Mouse (Mus musculus): ENCODE data around the gene Rgs21. TPM values are rescaled to one million over a fixed set of nuclear protein-coding genes. Genes with fewer than 3 reads are reported as not detected.

Rgs21 gene
- polyA plus RNA-seq, 1 experiment from 2014 or later, result 0.12 TPM

- Histone ChIP-seq H3K27me3 (ENCODE audit: control insufficient read depth, insufficient read depth, low read length) (no peaks in the 10 kb centered on the region), H3K27ac (ENCODE audit: low read length) (no peak overlapping the region), H3K4me2 (ENCODE audit: low read depth, low read length) (no peak overlapping the region), H3K4me1 (ENCODE audit: control insufficient read depth, insufficient read depth, low read length) (no peaks in the 10 kb centered on the region), H3K9ac (ENCODE audit: low read length) (no peak overlapping the region), H3K9me3 (replicated peaks; ENCODE audit: control insufficient read depth, low read length) (no peaks in the 10 kb centered on the region; the same call in 1 of the 2 replicates), H3K4me3 (ENCODE audit: low read length) (no peak overlapping the region), H3K36me3 (ENCODE audit: control insufficient read depth, insufficient read depth) (no peaks in the 10 kb centered on the region)
- WGBS, result 58% methylated on average over 5 of the region's 5 CpGs
- ATAC-seq (replicated peaks; ENCODE audit: extremely low read depth, insufficient read depth, low FRiP score), result no peak
These were observed 49.5 kb downstream of the Rgs21 start for GRCm38 (mm10) chr1:144517878-144518426.

- WGBS, result 34% methylated on average over 1 of the region's 1 CpGs
These were observed 65.2 kb downstream of the Rgs21 start for GRCm38 (mm10) chr1:144502241-144502640.

GRCm38 (mm10) chr1:144500423-144500822 is 67.0 kb downstream of the Rgs21 start:
- ATAC-seq (replicated peaks; ENCODE audit: extremely low read depth, insufficient read depth, low FRiP score), result no peak
- H3K27me3 ChIP-seq (ENCODE audit: control insufficient read depth, insufficient read depth, low read length), result no peaks in the 10 kb centered on the region
- 73% methylated on average over 4 of the region's 4 CpGs for WGBS
- H3K36me3 ChIP-seq (ENCODE audit: control insufficient read depth, insufficient read depth), result no peaks in the 10 kb centered on the region
- peaks cover 2% of the 10 kb centered on the region; the same call in 1 of the 2 replicates for H3K4me1 ChIP-seq (ENCODE audit: control insufficient read depth, insufficient read depth, low read length)
- no peak overlapping the region for H3K4me3 ChIP-seq (ENCODE audit: low read length)
- H3K9ac ChIP-seq (ENCODE audit: low read length), result no peak overlapping the region
- H3K9me3 ChIP-seq (replicated peaks; ENCODE audit: control insufficient read depth, low read length), result no peaks in the 10 kb centered on the region
- no peak overlapping the region for H3K27ac ChIP-seq (ENCODE audit: low read length)
- no peak overlapping the region for H3K4me2 ChIP-seq (ENCODE audit: low read depth, low read length)

More at GRCm38 (mm10) chr1:144502241-144502640, 65.2 kb downstream of the Rgs21 start:
- H3K36me3 ChIP-seq (ENCODE audit: control insufficient read depth, insufficient read depth), result no peaks in the 10 kb centered on the region
- H3K4me2 ChIP-seq (ENCODE audit: low read depth, low read length), result no peak overlapping the region
- no peak overlapping the region for H3K4me3 ChIP-seq (ENCODE audit: low read length)
- no peak overlapping the region for H3K9ac ChIP-seq (ENCODE audit: low read length)
- ATAC-seq (replicated peaks; ENCODE audit: extremely low read depth, insufficient read depth, low FRiP score), result no peak
- H3K27ac ChIP-seq (ENCODE audit: low read length), result no peak overlapping the region
- H3K9me3 ChIP-seq (replicated peaks; ENCODE audit: control insufficient read depth, low read length), result no peaks in the 10 kb centered on the region
- H3K4me1 ChIP-seq (ENCODE audit: control insufficient read depth, insufficient read depth, low read length), result peaks cover 2% of the 10 kb centered on the region; the same call in 1 of the 2 replicates
- H3K27me3 ChIP-seq (ENCODE audit: control insufficient read depth, insufficient read depth, low read length), result no peaks in the 10 kb centered on the region

GRCm38 (mm10) chr1:144499719-144500118 is 67.7 kb downstream of the Rgs21 start:
- no peak overlapping the region for H3K27ac ChIP-seq (ENCODE audit: low read length)
- H3K27me3 ChIP-seq (ENCODE audit: control insufficient read depth, insufficient read depth, low read length), result no peaks in the 10 kb centered on the region
- no peak overlapping the region for H3K4me3 ChIP-seq (ENCODE audit: low read length)
- H3K9ac ChIP-seq (ENCODE audit: low read length), result no peak overlapping the region
- no peak for ATAC-seq (replicated peaks; ENCODE audit: extremely low read depth, insufficient read depth, low FRiP score)
- no peaks in the 10 kb centered on the region for H3K9me3 ChIP-seq (replicated peaks; ENCODE audit: control insufficient read depth, low read length)
- H3K36me3 ChIP-seq (ENCODE audit: control insufficient read depth, insufficient read depth), result no peaks in the 10 kb centered on the region
- 51% methylated on average over 1 of the region's 1 CpGs for WGBS
- no peak overlapping the region for H3K4me2 ChIP-seq (ENCODE audit: low read depth, low read length)
- H3K4me1 ChIP-seq (ENCODE audit: control insufficient read depth, insufficient read depth, low read length), result peaks cover 2% of the 10 kb centered on the region; the same call in 1 of the 2 replicates

- Histone ChIP-seq H3K9me3 (replicated peaks; ENCODE audit: control insufficient read depth, low read length) (no peaks in the 10 kb centered on the region), H3K4me2 (ENCODE audit: low read depth, low read length) (no peak overlapping the region), H3K4me3 (ENCODE audit: low read length) (no peak overlapping the region), H3K27me3 (ENCODE audit: control insufficient read depth, insufficient read depth, low read length) (no peaks in the 10 kb centered on the region), H3K36me3 (ENCODE audit: control insufficient read depth, insufficient read depth) (no peaks in the 10 kb centered on the region), H3K4me1 (ENCODE audit: control insufficient read depth, insufficient read depth, low read length) (peaks cover 2% of the 10 kb centered on the region; the same call in 1 of the 2 replicates), H3K9ac (ENCODE audit: low read length) (no peak overlapping the region), H3K27ac (ENCODE audit: low read length) (no peak overlapping the region)
- no peak for ATAC-seq (replicated peaks; ENCODE audit: extremely low read depth, insufficient read depth, low FRiP score)
These were observed 68.7 kb downstream of the Rgs21 start for GRCm38 (mm10) chr1:144498725-144499124.

- Histone ChIP-seq H3K27ac (ENCODE audit: low read length) (no peak overlapping the region), H3K36me3 (ENCODE audit: control insufficient read depth, insufficient read depth) (no peaks in the 10 kb centered on the region), H3K27me3 (ENCODE audit: control insufficient read depth, insufficient read depth, low read length) (no peaks in the 10 kb centered on the region), H3K4me3 (ENCODE audit: low read length) (no peak overlapping the region), H3K4me1 (ENCODE audit: control insufficient read depth, insufficient read depth, low read length) (peaks cover 2% of the 10 kb centered on the region; the same call in 1 of the 2 replicates), H3K9ac (ENCODE audit: low read length) (no peak overlapping the region), H3K4me2 (ENCODE audit: low read depth, low read length) (no peak overlapping the region), H3K9me3 (replicated peaks; ENCODE audit: control insufficient read depth, low read length) (no peaks in the 10 kb centered on the region)
- 55% methylated on average over 3 of the region's 3 CpGs for WGBS
- ATAC-seq (replicated peaks; ENCODE audit: extremely low read depth, insufficient read depth, low FRiP score), result no peak
These were observed 69.4 kb downstream of the Rgs21 start for GRCm38 (mm10) chr1:144498051-144498450.

GRCm38 (mm10) chr1:144493336-144493735 is 74.1 kb downstream of the Rgs21 start:
- ATAC-seq (replicated peaks; ENCODE audit: extremely low read depth, insufficient read depth, low FRiP score), result no peak
- Histone ChIP-seq H3K27me3 (ENCODE audit: control insufficient read depth, insufficient read depth, low read length) (no peaks in the 10 kb centered on the region), H3K36me3 (ENCODE audit: control insufficient read depth, insufficient read depth) (no peaks in the 10 kb centered on the region), H3K4me3 (ENCODE audit: low read length) (no peak overlapping the region), H3K9me3 (replicated peaks; ENCODE audit: control insufficient read depth, low read length) (no peaks in the 10 kb centered on the region), H3K4me2 (ENCODE audit: low read depth, low read length) (no peak overlapping the region), H3K9ac (ENCODE audit: low read length) (no peak overlapping the region), H3K4me1 (ENCODE audit: control insufficient read depth, insufficient read depth, low read length) (no peaks in the 10 kb centered on the region), H3K27ac (ENCODE audit: low read length) (no peak overlapping the region)
- WGBS, result 71% methylated on average over 1 of the region's 1 CpGs

- Histone ChIP-seq H3K4me1 (ENCODE audit: control insufficient read depth, insufficient read depth, low read length) (no peaks in the 10 kb centered on the region), H3K27ac (ENCODE audit: low read length) (no peak overlapping the region), H3K36me3 (ENCODE audit: control insufficient read depth, insufficient read depth) (no peaks in the 10 kb centered on the region), H3K9ac (ENCODE audit: low read length) (no peak overlapping the region), H3K4me3 (ENCODE audit: low read length) (no peak overlapping the region), H3K9me3 (replicated peaks; ENCODE audit: control insufficient read depth, low read length) (no peaks in the 10 kb centered on the region), H3K27me3 (ENCODE audit: control insufficient read depth, insufficient read depth, low read length) (no peaks in the 10 kb centered on the region), H3K4me2 (ENCODE audit: low read depth, low read length) (no peak overlapping the region)
- no peak for ATAC-seq (replicated peaks; ENCODE audit: extremely low read depth, insufficient read depth, low FRiP score)
- WGBS, result 80% methylated on average over 5 of the region's 5 CpGs
These were observed 79.1 kb downstream of the Rgs21 start for GRCm38 (mm10) chr1:144488223-144488835.
